Mouse (Mus musculus) forebrain, postnatal 0 days (tissue): Measurements from ENCODE around the gene Mapkapk3. TPM values are rescaled to one million over a fixed set of nuclear protein-coding genes. Genes with fewer than 3 reads are reported as not detected.
"Not testable (repeated sequence)": the region's sequence is repeated elsewhere in the genome, so short reads cannot be mapped to it uniquely, and the experiment has no call there.

Source experiments
- ATAC-seq: fragments of 200-750 bp; cut with Nextera tagmentation; 2 replicates; pipeline ENCODE4 v1.8.0; 2017; ENCODE audit warnings: mild to moderate bottlenecking, moderate library complexity
- DNase-seq: peaks from one replicate; pipeline ENCODE4 v3.0.0-alpha.2; 2015
- H3K27ac ChIP-seq: fragments of 300-500 bp; sonication (generic); 2 replicates; pipeline ENCODE4 v1.5.1; 2014; ENCODE audit warnings: low read depth, mild to moderate bottlenecking, antibody characterized with exemption, low read length, moderate library complexity, mixed read lengths
- H3K27me3 ChIP-seq: fragments of 300-500 bp; sonication (generic); 2 replicates; pipeline ENCODE4 v1.6.1; 2014; ENCODE audit warnings: mild to moderate bottlenecking, low read length, mixed read lengths; ENCODE audit not compliant: insufficient read depth
- H3K36me3 ChIP-seq: fragments of 300-500 bp; sonication (generic); 2 replicates; pipeline ENCODE4 v1.6.1; 2014; ENCODE audit warnings: mild to moderate bottlenecking, moderate library complexity; ENCODE audit not compliant: insufficient read depth
- H3K4me1 ChIP-seq: fragments of 300-500 bp; sonication (generic); 2 replicates; pipeline ENCODE4 v1.6.1; 2014; ENCODE audit warnings: antibody characterized with exemption; ENCODE audit not compliant: insufficient read depth
- H3K4me2 ChIP-seq: fragments of 300-500 bp; sonication (generic); 2 replicates; pipeline ENCODE4 v1.6.1; 2014; ENCODE audit warnings: low read depth, mild to moderate bottlenecking, moderate library complexity
- H3K4me3 ChIP-seq: fragments of 300-500 bp; sonication (generic); 2 replicates; pipeline ENCODE4 v1.5.1; 2014; ENCODE audit warnings: low read depth, low read length, mixed read lengths
- H3K9ac ChIP-seq: fragments of 300-500 bp; sonication (generic); 2 replicates; pipeline ENCODE4 v1.6.1; 2014; ENCODE audit warnings: mild to moderate bottlenecking
- H3K9me3 ChIP-seq: fragments of 300-500 bp; sonication (generic); 2 replicates; pipeline ENCODE4 v1.6.1; 2016; ENCODE audit warnings: low read length
- CTCF ChIP-seq: sonication (generic); IDR thresholded peaks from 2 replicates; pipeline ENCODE4 v1.5.1; 2016; ENCODE audit warnings: antibody characterized with exemption, control low read depth, low read depth
- WGBS: fragments of 180-500 bp; shearing (Covaris S2); extraction: QIAGEN DNeasy Blood & Tissue Kit; methylation state at CpG from one replicate; pipeline ENCODE4 v1.1.7; 2014; 5-methylcytosine and 5-hydroxymethylcytosine counted together
- polyA plus RNA-seq: library from polyadenylated mRNA; unstranded; fragments of >200 nt; fragmentation: Nextera tagmentation; extraction: Ambion mirVana; gene quantifications from 2 replicates; pipeline ENCODE4 v1.2.1, GENCODE M21; 2015
- total RNA-seq: library from RNA; depleted of rRNA; stranded (reverse); fragments of >200 nt; gene quantifications from 2 replicates; pipeline ENCODE4 v1.2.3, GENCODE M21; 2014

Gene Mapkapk3
- total and polyA plus RNA-seq, 2 experiments from 2014 or later, result 1.5 to 1.6 TPM

DNA sequence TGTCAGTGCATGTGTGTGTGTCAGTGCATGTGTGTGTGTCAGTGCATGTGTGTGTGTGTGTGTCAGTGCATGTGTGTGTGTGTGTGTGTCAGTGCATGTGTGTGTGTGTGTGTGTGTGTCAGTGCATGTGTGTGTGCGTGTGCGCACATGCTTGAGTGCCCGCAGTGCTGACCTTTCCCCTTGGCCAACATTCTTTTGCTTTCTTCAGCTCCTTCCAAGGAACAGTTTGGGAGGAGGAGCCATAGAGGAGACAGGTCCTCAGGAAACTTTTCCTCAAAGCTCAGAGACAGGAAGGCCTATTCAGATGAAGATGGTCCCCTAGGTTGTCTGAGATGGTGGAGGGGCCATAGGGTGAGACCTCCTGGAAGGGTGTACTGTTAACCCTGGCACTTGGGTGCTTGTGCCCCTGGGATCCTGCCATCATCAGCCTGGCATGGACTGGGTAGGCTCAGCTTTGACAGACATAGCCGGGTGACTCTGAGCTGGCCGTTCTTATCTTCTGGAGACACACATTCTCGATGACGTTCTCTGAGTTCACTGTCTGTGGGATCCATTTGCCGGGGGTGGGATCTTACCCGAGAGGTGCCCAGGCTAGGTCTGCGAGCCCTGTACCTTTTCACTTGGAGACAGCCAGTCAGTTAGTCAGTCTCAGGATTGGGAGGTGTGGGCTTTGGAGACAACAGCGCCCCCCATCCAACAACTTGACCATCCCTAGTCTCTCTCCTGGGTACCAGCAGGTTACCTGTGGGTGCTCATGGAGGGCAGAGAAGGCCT, 17.6 kb upstream of the Mapkapk3 start:
- H3K9ac ChIP-seq, result no peak overlapping the region
- H3K9me3 ChIP-seq, result no peaks in the 10 kb centered on the region
- H3K4me2 ChIP-seq, result no peak overlapping the region
- no peaks in the 10 kb centered on the region for H3K27me3 ChIP-seq
- no peak overlapping the region for H3K4me3 ChIP-seq
- 94% methylated on average over 11 of the region's 11 CpGs for WGBS
- no peak for DNase-seq
- no peak overlapping the region for H3K27ac ChIP-seq
- H3K4me1 ChIP-seq, result no peaks in the 10 kb centered on the region
- no peak for TF ChIP-seq CTCF
- H3K36me3 ChIP-seq, result peaks cover 2% of the 10 kb centered on the region; the same call in 1 of the 2 replicates
- no peak for ATAC-seq

DNA sequence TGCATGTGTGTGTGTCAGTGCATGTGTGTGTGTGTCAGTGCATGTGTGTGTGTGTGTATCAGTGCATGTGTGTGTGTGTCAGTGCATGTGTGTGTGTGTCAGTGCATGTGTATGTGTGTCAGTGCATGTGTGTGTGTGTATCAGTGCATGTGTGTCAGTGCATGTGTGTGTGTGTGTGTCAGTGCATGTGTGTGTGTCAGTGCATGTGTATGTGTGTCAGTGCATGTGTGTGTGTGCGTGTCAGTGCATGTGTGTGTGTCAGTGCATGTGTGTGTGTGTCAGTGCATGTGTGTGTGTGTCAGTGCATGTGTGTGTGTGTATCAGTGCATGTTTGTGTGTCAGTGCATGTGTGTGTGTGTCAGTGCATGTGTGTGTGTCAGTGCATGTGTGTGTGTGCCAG, 17.0 kb upstream of the Mapkapk3 start:
- not testable (repeated sequence) for H3K4me1 ChIP-seq, H3K4me2 ChIP-seq, H3K9ac ChIP-seq, H3K4me3 ChIP-seq, ATAC-seq, H3K27me3 ChIP-seq, H3K36me3 ChIP-seq, DNase-seq, H3K9me3 ChIP-seq, H3K27ac ChIP-seq
- 100% methylated on average over 1 of the region's 1 CpGs for WGBS

DNA sequence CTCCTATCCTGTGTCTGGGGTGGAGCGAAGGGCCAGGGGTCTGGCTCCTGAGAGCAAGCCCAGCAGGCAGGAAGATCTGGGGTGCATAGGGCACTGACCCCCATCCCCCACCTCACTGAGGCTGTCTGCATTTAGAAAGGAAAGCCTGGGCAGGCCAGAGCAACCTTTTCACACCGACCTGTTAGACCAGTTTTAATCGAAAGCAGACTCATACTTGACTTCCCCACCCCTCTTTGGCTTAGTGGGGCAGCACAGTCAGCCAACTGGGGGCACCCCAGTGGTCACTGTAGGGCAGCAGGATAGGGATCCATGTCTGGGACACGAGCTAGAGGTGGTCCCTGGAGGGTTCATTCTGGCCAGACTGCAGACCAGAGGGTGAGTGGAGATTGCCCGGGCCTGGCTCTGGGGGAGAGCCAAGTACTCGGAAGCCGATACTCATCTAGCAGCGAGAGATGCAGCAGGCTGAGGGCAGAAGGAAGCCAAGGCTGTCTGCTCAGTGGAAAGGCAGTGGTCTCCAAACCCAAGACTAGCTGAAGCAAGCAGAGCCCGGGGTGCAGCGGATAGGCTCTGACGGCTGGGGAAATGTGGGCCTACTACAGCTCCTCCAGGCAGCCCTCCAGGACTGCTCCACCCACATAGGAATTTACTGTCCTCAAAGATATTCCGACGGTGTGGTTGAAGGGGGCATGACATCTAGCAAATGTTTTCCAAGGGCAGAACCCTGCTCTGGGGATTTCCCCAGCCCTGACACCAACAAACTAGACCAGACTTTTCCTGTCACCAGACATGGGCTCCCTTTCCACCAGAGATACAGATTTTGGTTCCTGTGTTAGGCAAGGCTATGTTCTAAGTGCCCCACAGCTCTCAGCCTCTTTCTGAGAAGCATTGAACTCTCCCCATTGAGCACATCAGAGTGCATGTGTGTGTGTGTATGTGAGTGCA, 16.2 kb upstream of the Mapkapk3 start:
- Histone ChIP-seq H3K4me2 (no peak overlapping the region), H3K9me3 (no peaks in the 10 kb centered on the region), H3K9ac (no peak overlapping the region), H3K4me3 (no peak overlapping the region), H3K27me3 (no peaks in the 10 kb centered on the region), H3K36me3 (peaks cover 10% of the 10 kb centered on the region; the same call in 1 of the 2 replicates), H3K27ac (no peak overlapping the region), H3K4me1 (no peaks in the 10 kb centered on the region)
- TF ChIP-seq CTCF, result no peak
- DNase-seq, result no peak
- 70% methylated on average over 13 of the region's 13 CpGs for WGBS
- ATAC-seq, result no peak

DNA sequence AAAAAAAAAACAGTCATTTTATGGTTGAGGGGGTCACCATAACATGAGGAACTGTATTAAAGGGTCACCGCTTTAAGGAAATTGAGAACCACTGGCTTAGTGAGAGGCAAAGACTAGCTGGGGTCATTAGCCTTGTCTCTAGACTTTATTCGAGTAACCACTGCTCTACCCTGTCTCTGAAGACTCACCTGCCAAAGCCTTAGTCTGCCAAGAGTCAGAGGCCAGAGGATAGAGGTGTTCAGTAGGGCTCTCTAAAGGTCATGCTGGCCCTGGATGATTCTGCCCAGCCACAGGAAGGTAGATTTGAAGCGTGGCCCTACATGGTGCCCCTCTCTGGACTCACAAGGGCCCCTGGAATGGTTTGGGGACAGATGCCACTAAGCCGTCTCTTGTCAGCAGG, 15.3 kb upstream of the Mapkapk3 start:
- Histone ChIP-seq H3K4me2 (no peak overlapping the region), H3K27me3 (no peaks in the 10 kb centered on the region), H3K9ac (no peak overlapping the region), H3K4me1 (no peaks in the 10 kb centered on the region), H3K27ac (no peak overlapping the region), H3K9me3 (no peaks in the 10 kb centered on the region), H3K36me3 (peaks cover 12% of the 10 kb centered on the region; the same call in 1 of the 2 replicates), H3K4me3 (no peak overlapping the region)
- 85% methylated on average over 4 of the region's 4 CpGs for WGBS
- DNase-seq (no peak), ATAC-seq (no peak)
- no peak for TF ChIP-seq CTCF

DNA sequence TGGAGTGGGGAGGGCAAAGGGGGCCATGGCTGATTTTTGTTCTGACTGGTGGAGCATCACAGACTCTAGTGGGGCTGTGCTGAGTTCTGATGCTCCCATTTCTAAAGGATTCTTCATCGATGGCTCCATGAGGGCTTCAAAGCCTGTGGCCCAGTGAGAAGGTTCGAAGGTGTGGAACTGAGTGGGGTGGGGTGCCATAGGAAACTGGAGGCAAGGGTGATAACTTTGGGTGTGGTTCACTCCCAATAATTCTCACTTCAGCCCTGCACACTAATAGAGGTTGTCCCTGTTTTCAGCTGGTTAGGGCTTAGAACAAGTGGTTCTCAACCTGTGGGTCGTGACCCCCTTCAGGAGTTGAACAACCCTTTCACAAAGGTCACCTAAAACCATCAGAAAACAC, 14.7 kb upstream of the Mapkapk3 start:
- no peak overlapping the region for H3K4me2 ChIP-seq
- no peak overlapping the region for H3K27ac ChIP-seq
- ATAC-seq (no peak), DNase-seq (no peak)
- H3K9ac ChIP-seq, result no peak overlapping the region
- peaks cover 12% of the 10 kb centered on the region; the same call in 1 of the 2 replicates for H3K36me3 ChIP-seq
- H3K27me3 ChIP-seq, result no peaks in the 10 kb centered on the region
- no peaks in the 10 kb centered on the region for H3K9me3 ChIP-seq
- 96% methylated on average over 3 of the region's 3 CpGs for WGBS
- H3K4me1 ChIP-seq, result no peaks in the 10 kb centered on the region
- H3K4me3 ChIP-seq, result no peak overlapping the region
- no peak for TF ChIP-seq CTCF

DNA sequence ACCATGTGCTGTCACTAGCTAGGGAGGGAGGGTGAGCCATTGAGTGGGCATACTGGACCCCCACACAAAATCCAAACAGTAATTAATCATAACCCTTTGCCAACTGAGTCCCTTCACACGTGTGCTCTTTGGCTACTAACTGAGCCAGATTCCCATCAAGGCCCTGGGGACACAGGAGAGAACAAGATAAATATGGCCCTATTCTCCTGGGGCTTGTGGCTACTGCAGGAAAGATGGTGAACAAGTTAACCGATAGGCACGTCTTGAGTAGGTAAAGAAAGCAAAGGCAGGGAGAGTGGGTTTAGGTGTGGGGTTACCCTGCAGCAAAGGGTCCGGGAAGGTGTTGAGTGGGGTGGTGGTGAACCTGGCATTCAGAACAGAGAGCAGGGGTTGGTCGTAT, 14.2 kb upstream of the Mapkapk3 start:
- Histone ChIP-seq H3K4me1 (no peaks in the 10 kb centered on the region), H3K27me3 (no peaks in the 10 kb centered on the region), H3K4me3 (no peak overlapping the region), H3K4me2 (no peak overlapping the region), H3K9me3 (no peaks in the 10 kb centered on the region), H3K27ac (no peak overlapping the region), H3K9ac (no peak overlapping the region), H3K36me3 (peaks cover 12% of the 10 kb centered on the region; the same call in 1 of the 2 replicates)
- DNase-seq, result no peak
- no peak for TF ChIP-seq CTCF
- ATAC-seq, result no peak
- 90% methylated on average over 5 of the region's 5 CpGs for WGBS
